Mouse (Mus musculus) hindbrain, embryonic 12.5 days (tissue): ENCODE data around the gene Arrb1. TPM values are rescaled to one million over a fixed set of nuclear protein-coding genes. Genes with fewer than 3 reads are reported as not detected.
A peak's percentile ranks its signal among the peaks of the same experiment; 100 is the strongest.

Experiments used
- ATAC-seq: fragments of 200-750 bp; cut with Nextera tagmentation; 2 replicates; pipeline ENCODE4 v1.8.0; 2017; ENCODE audit warnings: moderate TSS enrichment; ENCODE audit not compliant: low FRiP score
- H3K27ac ChIP-seq: fragments of 300-500 bp; sonication (generic); 2 replicates; pipeline ENCODE4 v1.5.1; 2016; ENCODE audit warnings: mild to moderate bottlenecking
- H3K27me3 ChIP-seq: fragments of 300-500 bp; sonication (generic); 2 replicates; pipeline ENCODE4 v1.6.1; 2016; ENCODE audit warnings: mild to moderate bottlenecking
- H3K36me3 ChIP-seq: fragments of 300-500 bp; sonication (generic); 2 replicates; pipeline ENCODE4 v1.6.1; 2016; ENCODE audit warnings: mild to moderate bottlenecking
- H3K4me1 ChIP-seq: fragments of 300-500 bp; sonication (generic); 2 replicates; pipeline ENCODE4 v1.6.1; 2016
- H3K4me2 ChIP-seq: fragments of 300-500 bp; sonication (generic); replicated peaks from 2 replicates; pipeline ENCODE4 v1.6.1; 2016; ENCODE audit warnings: mild to moderate bottlenecking
- H3K4me3 ChIP-seq: fragments of 300-500 bp; sonication (generic); 2 replicates; pipeline ENCODE4 v1.5.1; 2016; ENCODE audit warnings: mild to moderate bottlenecking
- H3K9ac ChIP-seq: fragments of 300-500 bp; sonication (generic); 2 replicates; pipeline ENCODE4 v1.6.1; 2016; ENCODE audit warnings: mild to moderate bottlenecking, moderate library complexity
- H3K9me3 ChIP-seq: fragments of 300-500 bp; sonication (generic); replicated peaks from 2 replicates; pipeline ENCODE4 v1.6.1; 2016; ENCODE audit warnings: mild to moderate bottlenecking
- WGBS: fragments of 180-500 bp; shearing (Covaris S2); methylation state at CpG from one replicate; pipeline ENCODE4 v1.1.7; 2016; 5-methylcytosine and 5-hydroxymethylcytosine counted together
- polyA plus RNA-seq: library from polyadenylated mRNA; unstranded; fragments of >200 nt; fragmentation: Nextera tagmentation; extraction: Ambion mirVana; gene quantifications from 2 replicates; pipeline ENCODE4 v1.2.1, GENCODE M21; 2016

The Arrb1 gene
- polyA plus RNA-seq, 1 experiment from 2014 or later: 16.7 TPM

GRCm38 (mm10) chr7:99562478-99562877, 27.2 kb downstream of the Arrb1 start:
- Histone ChIP-seq H3K4me1 (peaks cover 52% of the 10 kb centered on the region), H3K36me3 (no peaks in the 10 kb centered on the region), H3K9me3 (no peaks in the 10 kb centered on the region), H3K27me3 (0 out of 2 replicates have a peak, but pooled peaks cover 3% of the 10 kb centered on the region), H3K9ac (no peak overlapping the region), H3K27ac (0 out of 2 replicates have a peak overlapping the region, but pooled peaks have one; percentile 40), H3K4me3 (no peak overlapping the region), H3K4me2 (no peak overlapping the region)
- no peak for ATAC-seq
- WGBS: 41% methylated on average over 5 of the region's 5 CpGs

- 0 out of 2 replicates have a peak, but pooled peaks cover 3% of the 10 kb centered on the region for H3K27me3 ChIP-seq
- no peak overlapping the region for H3K4me3 ChIP-seq
- peaks cover 52% of the 10 kb centered on the region for H3K4me1 ChIP-seq
- H3K9ac ChIP-seq: no peak overlapping the region; the same call in 1 of the 2 replicates
- no peak for ATAC-seq
- no peak overlapping the region for H3K4me2 ChIP-seq
- H3K27ac ChIP-seq: no peak overlapping the region
- WGBS: 51% methylated on average over 7 of the region's 7 CpGs
- H3K36me3 ChIP-seq: no peaks in the 10 kb centered on the region
- H3K9me3 ChIP-seq: no peaks in the 10 kb centered on the region
Measured at GRCm38 (mm10) chr7:99563224-99563623, 28.0 kb downstream of the Arrb1 start.

- Histone ChIP-seq H3K27ac (peak overlapping the region; percentile 69), H3K9ac (no peak overlapping the region), H3K27me3 (0 out of 2 replicates have a peak, but pooled peaks cover 3% of the 10 kb centered on the region), H3K36me3 (no peaks in the 10 kb centered on the region), H3K4me3 (no peak overlapping the region), H3K4me2 (no peak overlapping the region; the same call in 1 of the 2 replicates), H3K4me1 (peaks cover 50% of the 10 kb centered on the region), H3K9me3 (no peaks in the 10 kb centered on the region)
- 35% methylated on average over 8 of the region's 8 CpGs for WGBS
- peak; percentile 36; the same call in 1 of the 2 replicates for ATAC-seq
Measured at GRCm38 (mm10) chr7:99565325-99565881, 30.1 kb downstream of the Arrb1 start.

GRCm38 (mm10) chr7:99570680-99571079, 35.4 kb downstream of the Arrb1 start:
- no peaks in the 10 kb centered on the region for H3K36me3 ChIP-seq
- 65% methylated on average over 5 of the region's 5 CpGs for WGBS
- H3K4me3 ChIP-seq: no peak overlapping the region
- no peak overlapping the region for H3K4me2 ChIP-seq
- H3K27ac ChIP-seq: peak overlapping the region; percentile 31; the same call in 1 of the 2 replicates
- H3K4me1 ChIP-seq: peaks cover 23% of the 10 kb centered on the region
- H3K9me3 ChIP-seq: no peaks in the 10 kb centered on the region
- peak overlapping the region; percentile 27; the same call in 1 of the 2 replicates for H3K9ac ChIP-seq
- H3K27me3 ChIP-seq: no peaks in the 10 kb centered on the region
- no peak for ATAC-seq

- Histone ChIP-seq H3K4me1 (peaks cover 20% of the 10 kb centered on the region), H3K27me3 (no peaks in the 10 kb centered on the region), H3K9me3 (no peaks in the 10 kb centered on the region), H3K9ac (no peak overlapping the region), H3K27ac (no peak overlapping the region), H3K4me3 (no peak overlapping the region), H3K4me2 (no peak overlapping the region), H3K36me3 (no peaks in the 10 kb centered on the region)
- WGBS: 42% methylated on average over 10 of the region's 10 CpGs
- ATAC-seq: no peak
Measured at GRCm38 (mm10) chr7:99572931-99573330, 37.7 kb downstream of the Arrb1 start.

- no peak overlapping the region for H3K4me2 ChIP-seq
- no peak for ATAC-seq
- H3K27me3 ChIP-seq: no peaks in the 10 kb centered on the region
- H3K9me3 ChIP-seq: no peaks in the 10 kb centered on the region
- no peaks in the 10 kb centered on the region for H3K36me3 ChIP-seq
- no peak overlapping the region for H3K9ac ChIP-seq
- peaks cover 20% of the 10 kb centered on the region for H3K4me1 ChIP-seq
- no peak overlapping the region for H3K27ac ChIP-seq
- WGBS: 69% methylated on average over 4 of the region's 4 CpGs
- no peak overlapping the region for H3K4me3 ChIP-seq
Measured at GRCm38 (mm10) chr7:99573351-99573750, 38.1 kb downstream of the Arrb1 start.

- H3K4me2 ChIP-seq: no peak overlapping the region
- H3K9ac ChIP-seq: no peak overlapping the region
- peaks cover 42% of the 10 kb centered on the region for H3K4me1 ChIP-seq
- no peak for ATAC-seq
- H3K36me3 ChIP-seq: no peaks in the 10 kb centered on the region
- no peak overlapping the region for H3K27ac ChIP-seq
- H3K27me3 ChIP-seq: no peaks in the 10 kb centered on the region
- no peaks in the 10 kb centered on the region for H3K9me3 ChIP-seq
- no peak overlapping the region for H3K4me3 ChIP-seq
- 79% methylated on average over 3 of the region's 3 CpGs for WGBS
Measured at GRCm38 (mm10) chr7:99578246-99578645, 43.0 kb downstream of the Arrb1 start.

GRCm38 (mm10) chr7:99579491-99580190, 44.4 kb downstream of the Arrb1 start:
- WGBS: 7% methylated on average over 16 of the region's 16 CpGs
- H3K27ac ChIP-seq: peak overlapping the region; percentile 52

GRCm38 (mm10) chr7:99580247-99580646, 45.0 kb downstream of the Arrb1 start:
- no peak overlapping the region for H3K9ac ChIP-seq
- 35% methylated on average over 6 of the region's 6 CpGs for WGBS
- no peaks in the 10 kb centered on the region for H3K27me3 ChIP-seq

More at GRCm38 (mm10) chr7:99579491-99580190, 44.4 kb downstream of the Arrb1 start:
- Histone ChIP-seq H3K27me3 (no peaks in the 10 kb centered on the region), H3K9ac (peak overlapping the region; percentile 24), H3K36me3 (0 out of 2 replicates have a peak, but pooled peaks cover 2% of the 10 kb centered on the region), H3K4me1 (peaks cover 39% of the 10 kb centered on the region), H3K9me3 (no peaks in the 10 kb centered on the region), H3K4me2 (peak overlapping the region; percentile 38), H3K4me3 (no peak overlapping the region; the same call in 1 of the 2 replicates)
- ATAC-seq: no peak; the same call in 1 of the 2 replicates

GRCm38 (mm10) chr7:99582306-99582705, 47.0 kb downstream of the Arrb1 start:
- H3K4me3 ChIP-seq: no peak overlapping the region
- no peak overlapping the region for H3K9ac ChIP-seq
- WGBS: 41% methylated on average over 7 of the region's 7 CpGs
- 0 out of 2 replicates have a peak, but pooled peaks cover 8% of the 10 kb centered on the region for H3K36me3 ChIP-seq
- no peaks in the 10 kb centered on the region for H3K27me3 ChIP-seq
- no peak for ATAC-seq
- no peaks in the 10 kb centered on the region for H3K9me3 ChIP-seq
- H3K4me2 ChIP-seq: no peak overlapping the region
- H3K27ac ChIP-seq: peak overlapping the region; percentile 52; the same call in 1 of the 2 replicates
- peaks cover 53% of the 10 kb centered on the region for H3K4me1 ChIP-seq

More at GRCm38 (mm10) chr7:99580247-99580646, 45.0 kb downstream of the Arrb1 start:
- ATAC-seq: no peak
- Histone ChIP-seq H3K4me2 (peak overlapping the region; percentile 38), H3K4me1 (peaks cover 39% of the 10 kb centered on the region), H3K9me3 (no peaks in the 10 kb centered on the region), H3K27ac (0 out of 2 replicates have a peak overlapping the region, but pooled peaks have one; percentile 52), H3K36me3 (0 out of 2 replicates have a peak, but pooled peaks cover 4% of the 10 kb centered on the region), H3K4me3 (no peak overlapping the region)

GRCm38 (mm10) chr7:99582867-99583266, 47.6 kb downstream of the Arrb1 start:
- WGBS: 35% methylated on average over 4 of the region's 4 CpGs
- H3K4me3 ChIP-seq: no peak overlapping the region
- H3K9me3 ChIP-seq: no peaks in the 10 kb centered on the region
- H3K36me3 ChIP-seq: 0 out of 2 replicates have a peak, but pooled peaks cover 8% of the 10 kb centered on the region
- peak overlapping the region; percentile 52; the same call in 1 of the 2 replicates for H3K27ac ChIP-seq
- H3K4me1 ChIP-seq: peaks cover 56% of the 10 kb centered on the region
- H3K4me2 ChIP-seq: no peak overlapping the region
- no peak overlapping the region for H3K9ac ChIP-seq
- H3K27me3 ChIP-seq: no peaks in the 10 kb centered on the region
- ATAC-seq: no peak

GRCm38 (mm10) chr7:99583625-99584024, 48.4 kb downstream of the Arrb1 start:
- Histone ChIP-seq H3K9ac (no peak overlapping the region), H3K36me3 (0 out of 2 replicates have a peak, but pooled peaks cover 13% of the 10 kb centered on the region), H3K27ac (no peak overlapping the region), H3K4me1 (peaks cover 59% of the 10 kb centered on the region), H3K4me2 (no peak overlapping the region), H3K4me3 (no peak overlapping the region), H3K9me3 (no peaks in the 10 kb centered on the region), H3K27me3 (no peaks in the 10 kb centered on the region)
- no peak for ATAC-seq
- WGBS: 83% methylated on average over 5 of the region's 5 CpGs
